Mouse (Mus musculus) forebrain, embryonic 13.5 days (tissue): ENCODE results near the gene Irf1. TPM values are rescaled to one million over a fixed set of nuclear protein-coding genes. Genes with fewer than 3 reads are reported as not detected.

Experiments
- ATAC-seq: fragments of 200-750 bp; cut with Nextera tagmentation; 2 replicates; pipeline ENCODE4 v1.8.0; 2017
- H3K27ac ChIP-seq: fragments of 300-500 bp; sonication (generic); 2 replicates; pipeline ENCODE4 v1.5.1; 2015; ENCODE audit warnings: inconsistent platforms, mild to moderate bottlenecking, moderate library complexity
- H3K27me3 ChIP-seq: fragments of 300-500 bp; sonication (generic); 2 replicates; pipeline ENCODE4 v1.6.1; 2015; ENCODE audit warnings: mild to moderate bottlenecking, inconsistent platforms
- H3K36me3 ChIP-seq: fragments of 300-500 bp; sonication (generic); 2 replicates; pipeline ENCODE4 v1.6.1; 2015; ENCODE audit warnings: mild to moderate bottlenecking, inconsistent platforms; ENCODE audit not compliant: poor library complexity, severe bottlenecking
- H3K4me1 ChIP-seq: fragments of 300-500 bp; sonication (generic); 2 replicates; pipeline ENCODE4 v1.6.1; 2015; ENCODE audit warnings: inconsistent platforms
- H3K4me2 ChIP-seq: fragments of 300-500 bp; sonication (generic); 2 replicates; pipeline ENCODE4 v1.6.1; 2015; ENCODE audit warnings: inconsistent platforms, mild to moderate bottlenecking, moderate library complexity
- H3K4me3 ChIP-seq: fragments of 300-500 bp; sonication (generic); 2 replicates; pipeline ENCODE4 v1.5.1; 2015; ENCODE audit warnings: mild to moderate bottlenecking, inconsistent platforms
- H3K9ac ChIP-seq: fragments of 300-500 bp; sonication (generic); 2 replicates; pipeline ENCODE4 v1.6.1; 2015; ENCODE audit warnings: mild to moderate bottlenecking, inconsistent platforms
- H3K9me3 ChIP-seq: fragments of 300-500 bp; sonication (generic); replicated peaks from 2 replicates; pipeline ENCODE4 v1.6.1; 2016; ENCODE audit warnings: inconsistent platforms
- WGBS: fragments of 180-500 bp; shearing (Covaris S2); methylation state at CpG from one replicate; pipeline ENCODE4 v1.1.7; 2015; 5-methylcytosine and 5-hydroxymethylcytosine counted together
- polyA plus RNA-seq: library from polyadenylated mRNA; unstranded; fragments of >200 nt; fragmentation: Nextera tagmentation; extraction: Ambion mirVana; gene quantifications from 2 replicates; pipeline ENCODE4 v1.2.1, GENCODE M21; 2015

Gene Irf1
- polyA plus RNA-seq, 1 experiment from 2014 or later, result 2.7 TPM

DNA sequence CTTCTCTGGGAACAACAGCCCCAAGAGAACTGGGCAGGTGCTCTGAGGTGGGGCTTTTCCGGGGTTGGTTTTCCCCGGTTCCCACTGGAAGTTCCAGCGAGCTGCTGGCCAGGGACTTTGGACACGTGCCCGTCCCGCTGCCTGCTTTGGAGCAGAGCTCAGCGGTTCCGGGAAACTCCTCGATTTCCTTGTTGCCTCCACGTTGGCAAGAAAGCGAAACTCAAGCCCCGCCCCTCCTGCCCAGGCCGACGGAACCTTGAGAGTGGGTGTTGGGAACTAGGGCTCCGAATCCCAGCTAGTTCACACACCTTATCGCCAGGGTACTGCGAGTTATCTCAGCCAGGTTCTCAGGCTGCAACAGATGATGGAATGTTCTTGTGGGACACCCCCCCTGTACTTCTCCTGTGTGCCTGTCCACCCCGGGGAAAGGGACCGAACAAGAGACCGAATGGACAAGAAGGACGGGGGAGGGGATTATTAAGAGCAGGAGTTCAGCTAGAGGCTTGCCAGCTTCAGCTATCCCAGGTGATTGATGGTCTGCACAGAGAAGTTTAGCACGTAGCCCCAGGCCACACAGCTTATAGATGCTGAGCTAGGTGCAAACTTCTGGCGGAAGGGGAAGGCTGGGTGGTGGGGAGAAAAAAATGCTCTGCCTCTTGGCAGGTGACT lies 6.9 kb upstream of the Irf1 start:
- Histone ChIP-seq H3K4me1 (peaks cover 37% of the 10 kb centered on the region), H3K36me3 (no peaks in the 10 kb centered on the region), H3K4me2 (peak overlapping the region; percentile 74), H3K9ac (peak overlapping the region; percentile 53; the same call in 1 of the 2 replicates), H3K27ac (peak overlapping the region; percentile 19; the same call in 1 of the 2 replicates), H3K4me3 (peak overlapping the region; percentile 35), H3K9me3 (no peaks in the 10 kb centered on the region), H3K27me3 (peaks cover 47% of the 10 kb centered on the region)
- 8% methylated on average over 23 of the region's 23 CpGs for WGBS
- ATAC-seq, result 0 out of 2 replicates have a peak, but pooled peaks have one; percentile 17

DNA sequence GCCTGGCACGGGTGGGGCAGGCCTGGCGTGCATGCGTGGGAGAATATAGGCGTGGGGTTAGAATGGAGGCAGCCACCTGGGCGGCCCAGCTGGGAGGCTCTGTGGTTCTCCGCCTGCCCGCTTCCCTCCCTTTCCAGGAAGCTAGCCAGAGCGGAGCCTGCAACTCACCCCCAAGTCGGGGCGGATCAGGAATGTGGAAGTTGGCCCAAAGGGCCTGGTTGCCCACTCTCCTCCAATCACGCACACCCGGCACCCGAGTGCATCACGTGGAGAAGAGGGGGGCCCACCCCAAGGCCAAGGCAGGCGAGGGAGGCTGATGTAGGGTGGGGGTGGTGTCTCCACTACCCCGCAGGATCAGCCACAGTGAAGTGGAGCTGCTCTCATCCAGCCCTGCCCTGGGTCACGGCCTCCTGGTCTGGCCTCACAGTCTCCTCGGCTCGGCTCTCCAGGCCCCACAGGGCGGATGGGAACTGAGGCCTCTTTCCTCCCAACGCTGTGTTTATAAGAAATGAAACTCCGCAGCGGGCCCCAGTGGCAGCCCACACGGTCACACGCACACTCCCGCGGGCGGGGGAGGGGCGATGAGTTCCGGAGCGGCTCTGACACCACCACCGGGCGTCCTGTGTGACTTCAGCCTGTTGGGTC lies 6.2 kb upstream of the Irf1 start:
- peak overlapping the region; percentile 53 for H3K9ac ChIP-seq
- H3K9me3 ChIP-seq, result no peaks in the 10 kb centered on the region
- H3K36me3 ChIP-seq, result no peaks in the 10 kb centered on the region
- peak overlapping the region; percentile 35 for H3K4me3 ChIP-seq
- peaks cover 49% of the 10 kb centered on the region for H3K27me3 ChIP-seq
- peak; percentile 74 for ATAC-seq
- WGBS, result 4% methylated on average over 33 of the region's 33 CpGs
- H3K27ac ChIP-seq, result peak overlapping the region; percentile 19
- H3K4me1 ChIP-seq, result peaks cover 37% of the 10 kb centered on the region
- H3K4me2 ChIP-seq, result peak overlapping the region; percentile 74

DNA sequence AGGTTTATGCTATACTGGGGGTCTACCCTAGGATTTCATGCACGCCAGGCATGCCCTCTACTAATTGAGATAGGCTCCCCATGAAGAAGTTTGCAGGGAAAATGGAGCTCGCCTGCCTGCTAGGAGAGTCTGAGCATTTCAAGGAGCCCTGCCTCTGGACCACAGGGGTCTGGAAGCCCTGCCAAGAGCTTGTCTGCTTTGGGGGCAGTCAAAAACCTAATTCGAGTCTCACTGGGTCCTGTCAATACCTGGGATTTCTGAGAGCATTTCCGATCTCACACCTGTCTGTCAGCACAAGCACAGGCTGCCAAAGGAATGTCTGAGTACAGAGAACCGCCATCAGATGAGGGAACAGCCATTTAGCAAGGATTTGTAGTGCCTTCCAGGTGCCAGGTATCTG lies 5.2 kb upstream of the Irf1 start:
- Histone ChIP-seq H3K9ac (no peak overlapping the region), H3K27me3 (peaks cover 55% of the 10 kb centered on the region), H3K4me1 (peaks cover 33% of the 10 kb centered on the region), H3K4me3 (no peak overlapping the region), H3K9me3 (no peaks in the 10 kb centered on the region), H3K4me2 (no peak overlapping the region), H3K27ac (no peak overlapping the region), H3K36me3 (no peaks in the 10 kb centered on the region)
- ATAC-seq, result no peak
- 50% methylated on average over 5 of the region's 5 CpGs for WGBS

DNA sequence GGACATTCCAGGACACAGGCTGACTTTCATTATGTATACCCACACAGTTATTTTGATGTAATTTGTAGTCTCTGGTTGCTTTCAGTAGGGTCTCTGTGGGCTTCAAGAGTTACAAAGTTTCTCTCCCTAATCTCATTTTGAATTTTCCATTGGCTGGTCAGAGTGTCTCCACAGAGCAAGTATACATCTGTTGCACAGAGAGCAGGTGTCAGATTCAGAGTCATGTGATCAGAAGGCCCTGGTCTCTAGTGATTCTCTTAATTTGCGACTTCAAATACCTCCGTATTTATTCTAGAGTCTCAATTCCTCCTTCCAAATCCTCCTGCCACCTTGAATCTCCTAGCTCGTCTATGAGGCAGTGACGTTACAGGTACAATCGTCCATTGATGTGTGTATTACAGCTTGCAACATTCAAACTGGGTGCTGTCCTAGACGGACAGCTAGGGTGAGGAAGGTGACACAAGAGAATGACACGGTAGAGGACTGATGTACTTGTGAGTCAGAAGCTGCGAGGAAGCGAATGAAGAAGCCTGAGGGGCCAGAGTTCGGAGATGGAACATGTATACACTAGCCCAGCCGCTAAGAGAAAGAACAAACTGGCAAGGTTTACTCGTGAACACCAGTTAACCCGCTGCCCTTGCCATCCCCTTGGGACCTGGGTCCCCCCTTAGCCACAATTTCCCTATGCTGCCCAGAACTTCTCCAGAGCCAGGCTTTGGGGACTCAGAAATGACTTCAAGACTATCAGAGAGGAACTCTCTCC lies 1.2 kb upstream of the Irf1 start:
- Histone ChIP-seq H3K9ac (no peak overlapping the region), H3K27me3 (peaks cover 29% of the 10 kb centered on the region), H3K4me2 (no peak overlapping the region), H3K27ac (no peak overlapping the region), H3K4me3 (no peak overlapping the region), H3K4me1 (peaks cover 18% of the 10 kb centered on the region), H3K9me3 (no peaks in the 10 kb centered on the region), H3K36me3 (no peaks in the 10 kb centered on the region)
- ATAC-seq, result no peak
- 79% methylated on average over 13 of the region's 13 CpGs for WGBS

DNA sequence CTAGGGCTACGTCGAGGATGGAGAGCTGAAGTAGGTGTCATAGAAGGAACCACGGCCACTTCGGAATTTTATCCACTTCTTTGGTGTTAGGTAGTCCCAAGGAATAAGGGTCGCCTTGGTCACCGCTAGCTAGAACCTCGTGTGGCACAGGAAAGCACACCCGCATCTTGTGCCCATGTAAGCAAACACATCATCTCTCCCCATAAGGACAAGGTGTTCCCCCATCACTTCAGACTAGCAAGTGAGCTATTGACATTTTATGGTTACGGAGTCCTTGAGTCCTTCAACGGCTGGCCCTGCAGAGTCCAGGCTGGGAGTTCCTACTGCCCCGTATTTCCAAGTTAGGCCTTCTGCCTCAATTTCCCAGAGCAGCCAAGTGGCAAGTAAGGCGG lies 633 bp upstream of the Irf1 start:
- ATAC-seq, result no peak
- Histone ChIP-seq H3K9me3 (no peaks in the 10 kb centered on the region), H3K27ac (no peak overlapping the region), H3K36me3 (no peaks in the 10 kb centered on the region; the same call in 1 of the 2 replicates), H3K4me3 (peak overlapping the region; percentile 74), H3K9ac (no peak overlapping the region), H3K4me1 (peaks cover 13% of the 10 kb centered on the region; the same call in 1 of the 2 replicates), H3K4me2 (peak overlapping the region; percentile 98), H3K27me3 (peaks cover 26% of the 10 kb centered on the region)
- 60% methylated on average over 12 of the region's 12 CpGs for WGBS

DNA sequence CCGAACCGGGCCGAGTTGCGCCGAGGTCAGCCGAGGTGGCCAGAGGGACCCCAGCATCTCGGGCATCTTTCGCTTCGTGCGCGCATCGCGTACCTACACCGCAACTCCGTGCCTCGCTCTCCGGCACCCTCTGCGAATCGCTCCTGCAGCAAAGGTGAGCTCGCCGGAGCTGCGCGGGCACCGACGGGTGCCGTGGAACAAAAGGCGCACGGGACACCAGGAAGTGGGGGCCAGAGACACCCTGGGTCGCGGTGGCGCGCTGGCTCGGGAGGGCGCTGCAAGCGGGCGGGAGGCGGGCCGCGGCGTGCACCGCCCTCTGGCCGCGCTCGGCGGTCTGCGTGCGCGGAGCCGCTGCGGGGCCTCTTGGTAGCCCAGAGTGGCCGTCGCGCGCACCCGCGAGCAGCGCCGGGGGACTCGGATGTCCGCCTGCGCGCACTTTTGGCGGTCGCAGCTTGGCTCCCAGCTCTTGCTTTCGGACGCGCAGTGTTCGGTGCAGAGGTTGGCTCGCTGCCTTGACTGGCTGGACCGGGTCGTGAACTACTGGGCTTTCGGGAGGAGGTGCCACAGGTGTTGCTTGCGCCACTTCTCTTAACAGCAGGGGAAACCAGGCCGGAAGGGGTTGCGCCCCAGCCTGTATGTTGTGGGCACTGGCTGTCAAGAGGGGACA lies 444 bp downstream of the Irf1 start:
- under 1% methylated on average over 71 of the region's 75 CpGs for whole genome bisulfite sequencing

DNA sequence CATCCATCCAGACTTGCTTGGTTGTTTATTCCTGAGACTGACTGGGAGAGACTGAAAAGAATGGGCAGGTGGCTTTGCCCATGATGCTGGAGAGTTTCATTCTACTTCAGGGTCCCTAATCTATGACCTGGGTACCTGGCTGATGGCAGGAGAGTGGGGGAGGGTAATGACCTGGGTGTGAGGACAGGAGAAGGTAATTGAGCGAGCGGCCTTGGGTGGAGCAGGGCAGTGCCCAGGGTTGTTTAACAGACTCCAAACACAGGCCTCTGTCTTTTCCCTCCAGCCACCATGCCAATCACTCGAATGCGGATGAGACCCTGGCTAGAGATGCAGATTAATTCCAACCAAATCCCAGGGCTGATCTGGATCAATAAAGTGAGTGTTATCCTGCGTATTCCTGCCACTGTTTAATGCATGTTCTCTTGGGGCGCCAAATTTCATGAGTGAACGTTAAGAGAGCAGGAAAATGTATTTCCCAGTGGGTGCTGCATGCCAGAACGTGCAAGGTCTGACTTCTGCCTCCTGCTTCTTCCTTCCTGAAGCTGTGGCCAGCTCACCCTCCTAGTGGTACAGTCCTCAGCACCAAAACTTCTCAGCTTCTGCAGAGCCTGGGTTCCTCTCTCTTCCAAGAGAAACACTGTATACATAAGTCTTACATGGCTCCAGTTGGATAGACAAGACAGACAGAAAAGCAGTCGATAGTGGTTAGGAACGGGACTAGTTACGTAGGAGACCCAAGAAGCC lies 1.4 kb downstream of the Irf1 start:
- H3K4me1 ChIP-seq, result 0 out of 2 replicates have a peak, but pooled peaks cover 12% of the 10 kb centered on the region
- H3K9ac ChIP-seq, result no peak overlapping the region
- H3K27me3 ChIP-seq, result peaks cover 26% of the 10 kb centered on the region
- H3K36me3 ChIP-seq, result peaks cover 3% of the 10 kb centered on the region; the same call in 1 of the 2 replicates
- peak overlapping the region; percentile 98 for H3K4me2 ChIP-seq
- 83% methylated on average over 11 of the region's 11 CpGs for WGBS
- no peak for ATAC-seq
- H3K4me3 ChIP-seq, result peak overlapping the region; percentile 74
- H3K27ac ChIP-seq, result no peak overlapping the region
- H3K9me3 ChIP-seq, result no peaks in the 10 kb centered on the region

More for the DNA sequence above, 444 bp downstream of the Irf1 start:
- H3K27me3 ChIP-seq, result peaks cover 26% of the 10 kb centered on the region
- no peak overlapping the region for H3K27ac ChIP-seq
- peak overlapping the region; percentile 98 for H3K4me2 ChIP-seq
- H3K9ac ChIP-seq, result peak overlapping the region; percentile 73
- ATAC-seq, result peak; percentile 83
- no peaks in the 10 kb centered on the region; the same call in 1 of the 2 replicates for H3K36me3 ChIP-seq
- H3K4me1 ChIP-seq, result 0 out of 2 replicates have a peak, but pooled peaks cover 12% of the 10 kb centered on the region
- H3K4me3 ChIP-seq, result peak overlapping the region; percentile 74
- no peaks in the 10 kb centered on the region for H3K9me3 ChIP-seq

DNA sequence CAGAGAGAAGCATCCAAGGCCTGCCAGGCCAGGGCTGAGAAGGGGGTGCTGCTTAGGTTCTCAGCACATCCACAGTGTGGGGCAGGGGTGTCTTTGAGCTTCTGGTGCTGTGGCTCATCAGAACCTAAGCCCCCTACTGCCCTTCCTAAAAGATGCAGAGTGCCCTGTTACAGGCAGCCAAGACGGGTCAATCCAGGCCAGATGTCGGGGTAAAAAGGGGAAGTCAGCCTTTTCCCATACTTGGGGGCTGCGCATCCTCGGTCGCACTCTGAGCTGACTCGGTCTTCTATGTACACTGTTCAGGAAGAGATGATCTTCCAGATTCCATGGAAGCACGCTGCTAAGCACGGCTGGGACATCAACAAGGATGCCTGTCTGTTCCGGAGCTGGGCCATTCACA lies 2.7 kb downstream of the Irf1 start:
- Histone ChIP-seq H3K36me3 (peaks cover 9% of the 10 kb centered on the region; the same call in 1 of the 2 replicates), H3K27me3 (peaks cover 22% of the 10 kb centered on the region), H3K9ac (no peak overlapping the region), H3K9me3 (no peaks in the 10 kb centered on the region), H3K27ac (no peak overlapping the region), H3K4me3 (no peak overlapping the region), H3K4me2 (no peak overlapping the region), H3K4me1 (0 out of 2 replicates have a peak, but pooled peaks cover 12% of the 10 kb centered on the region)
- ATAC-seq, result no peak
- 81% methylated on average over 9 of the region's 9 CpGs for WGBS

DNA sequence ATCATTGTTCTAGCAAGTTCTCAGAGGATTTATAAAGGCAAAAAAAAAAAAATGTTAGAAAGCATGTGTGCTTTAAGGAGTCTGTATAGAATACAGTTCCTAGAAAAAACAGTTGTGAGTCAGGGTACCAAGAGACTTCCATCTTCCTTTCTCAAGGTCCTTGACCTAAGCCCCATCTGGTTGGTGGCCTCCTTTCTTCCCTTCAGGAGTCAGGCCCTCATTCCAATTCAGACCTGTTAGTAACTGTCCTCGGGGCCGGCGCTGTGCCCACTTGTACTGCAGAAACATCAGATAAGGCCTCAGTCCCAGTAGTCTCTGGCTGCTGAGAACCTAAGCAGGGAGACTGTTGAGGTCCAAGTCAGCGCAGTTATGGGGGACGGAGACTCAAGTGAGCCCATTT lies 3.3 kb downstream of the Irf1 start, which contains the start of gene Gm17334:
Gm17334 (minus strand) TSS at position 101 of the 400 bp plus-strand sequence.
- H3K4me2 ChIP-seq, result no peak within 1 kb of the TSS
- H3K27ac ChIP-seq, result no peak within 1 kb of the TSS
- no peaks in the 10 kb centered on the region for H3K9me3 ChIP-seq
- ATAC-seq, result no peak
- H3K27me3 ChIP-seq, result peaks cover 22% of the 10 kb centered on the region
- no peak within 1 kb of the TSS for H3K9ac ChIP-seq
- H3K36me3 ChIP-seq, result peaks cover 9% of the 10 kb centered on the region; the same call in 1 of the 2 replicates
- 0 out of 2 replicates have a peak, but pooled peaks cover 12% of the 10 kb centered on the region for H3K4me1 ChIP-seq
- WGBS, result 87% methylated on average over 5 of the region's 5 CpGs
- H3K4me3 ChIP-seq, result no peak within 1 kb of the TSS

DNA sequence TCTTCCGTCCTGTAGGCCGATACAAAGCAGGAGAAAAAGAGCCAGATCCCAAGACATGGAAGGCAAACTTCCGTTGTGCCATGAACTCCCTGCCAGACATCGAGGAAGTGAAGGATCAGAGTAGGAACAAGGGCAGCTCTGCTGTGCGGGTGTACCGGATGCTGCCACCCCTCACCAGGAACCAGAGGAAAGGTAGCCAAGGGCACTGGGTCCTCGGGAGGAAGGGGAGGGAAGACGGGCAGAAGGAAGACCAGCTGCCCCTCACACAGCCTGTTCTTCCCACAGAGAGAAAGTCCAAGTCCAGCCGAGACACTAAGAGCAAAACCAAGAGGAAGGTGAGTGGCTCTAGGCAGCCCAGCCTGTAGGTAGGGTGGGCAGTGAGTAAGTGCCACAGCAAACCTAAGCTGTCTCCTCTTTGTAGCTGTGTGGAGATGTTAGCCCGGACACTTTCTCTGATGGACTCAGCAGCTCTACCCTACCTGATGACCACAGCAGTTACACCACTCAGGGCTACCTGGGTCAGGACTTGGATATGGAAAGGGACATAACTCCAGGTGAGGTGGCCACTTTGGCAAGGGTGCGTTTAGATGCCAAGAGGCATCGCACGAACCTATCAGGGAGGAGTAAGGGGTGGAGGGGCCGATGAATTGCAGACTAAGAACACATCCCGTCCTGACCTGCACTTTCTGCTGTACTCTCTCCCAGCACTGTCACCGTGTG lies 4.0 kb downstream of the Irf1 start:
- 93% methylated on average over 16 of the region's 16 CpGs for WGBS

More for the DNA sequence above, 4.0 kb downstream of the Irf1 start:
- Histone ChIP-seq H3K27me3 (peaks cover 17% of the 10 kb centered on the region), H3K36me3 (peaks cover 9% of the 10 kb centered on the region; the same call in 1 of the 2 replicates), H3K4me1 (0 out of 2 replicates have a peak, but pooled peaks cover 12% of the 10 kb centered on the region), H3K9me3 (no peaks in the 10 kb centered on the region), H3K4me3 (no peak overlapping the region), H3K9ac (no peak overlapping the region), H3K4me2 (no peak overlapping the region), H3K27ac (no peak overlapping the region)
- ATAC-seq, result no peak
